Mouse (Mus musculus): ENCODE measurements at regions not wholly inside any gene's neighbourhood (a gene's known extent, or its start where the extent isn't known, plus 50 kb on each side); places are given as distances from the start of the nearest gene placed in this dataset.
A peak's percentile ranks its signal among the peaks of the same experiment; 100 is the strongest.

GRCm38 (mm10) chr5:103304975-103305374 is 93.8 kb upstream of the Mapk10 start:
- no peaks in the 10 kb centered on the region for H3K27me3 ChIP-seq
- WGBS: 93% methylated on average over 1 of the region's 1 CpGs
- ATAC-seq (ENCODE audit: low FRiP score): no peak

GRCm38 (mm10) chr5:103302744-103303143 is 91.6 kb upstream of the Mapk10 start:
- Histone ChIP-seq H3K9me3 (replicated peaks) (no peaks in the 10 kb centered on the region), H3K4me1 (no peaks in the 10 kb centered on the region), H3K4me3 (no peak overlapping the region), H3K4me2 (replicated peaks) (no peak overlapping the region), H3K9ac (no peak overlapping the region), H3K27me3 (no peaks in the 10 kb centered on the region), H3K27ac (no peak overlapping the region), H3K36me3 (no peaks in the 10 kb centered on the region)
- ATAC-seq (ENCODE audit: low FRiP score): no peak
- 93% methylated on average over 10 of the region's 10 CpGs for WGBS

More at GRCm38 (mm10) chr5:103304975-103305374, 93.8 kb upstream of the Mapk10 start:
- H3K27ac ChIP-seq: no peak overlapping the region
- H3K36me3 ChIP-seq: no peaks in the 10 kb centered on the region
- no peaks in the 10 kb centered on the region for H3K9me3 ChIP-seq (replicated peaks)
- H3K4me1 ChIP-seq: peaks cover 1% of the 10 kb centered on the region
- no peak overlapping the region for H3K9ac ChIP-seq
- H3K4me2 ChIP-seq (replicated peaks): no peak overlapping the region
- no peak overlapping the region for H3K4me3 ChIP-seq

GRCm38 (mm10) chr5:103301303-103301702 is 90.2 kb upstream of the Mapk10 start:
- ATAC-seq (ENCODE audit: low FRiP score): no peak
- Histone ChIP-seq H3K4me2 (replicated peaks) (no peak overlapping the region), H3K4me1 (no peaks in the 10 kb centered on the region), H3K36me3 (no peaks in the 10 kb centered on the region), H3K9me3 (replicated peaks) (no peaks in the 10 kb centered on the region; the same call in 1 of the 2 replicates), H3K27me3 (no peaks in the 10 kb centered on the region), H3K27ac (no peak overlapping the region), H3K9ac (no peak overlapping the region), H3K4me3 (no peak overlapping the region)
- WGBS: 72% methylated on average over 3 of the region's 3 CpGs

GRCm38 (mm10) chr5:103293953-103294352 is 82.8 kb upstream of the Mapk10 start:
- H3K4me1 ChIP-seq: no peaks in the 10 kb centered on the region
- no peaks in the 10 kb centered on the region; the same call in 1 of the 2 replicates for H3K9me3 ChIP-seq (replicated peaks)
- H3K9ac ChIP-seq: no peak overlapping the region
- ATAC-seq (ENCODE audit: low FRiP score): no peak
- H3K27me3 ChIP-seq: no peaks in the 10 kb centered on the region
- no peak overlapping the region for H3K4me3 ChIP-seq
- peak overlapping the region; percentile 35; the same call in 1 of the 2 replicates for H3K27ac ChIP-seq
- no peak overlapping the region for H3K4me2 ChIP-seq (replicated peaks)
- H3K36me3 ChIP-seq: no peaks in the 10 kb centered on the region
- 86% methylated on average over 3 of the region's 3 CpGs for WGBS

- Histone ChIP-seq H3K4me1 (no peaks in the 10 kb centered on the region), H3K4me3 (no peak overlapping the region), H3K9ac (no peak overlapping the region), H3K36me3 (no peaks in the 10 kb centered on the region), H3K9me3 (replicated peaks) (no peaks in the 10 kb centered on the region), H3K27ac (no peak overlapping the region), H3K4me2 (replicated peaks) (no peak overlapping the region), H3K27me3 (no peaks in the 10 kb centered on the region)
- WGBS: 89% methylated on average over 9 of the region's 9 CpGs
- ATAC-seq (ENCODE audit: low FRiP score): no peak
Observed at GRCm38 (mm10) chr5:103291691-103292090, 80.6 kb upstream of the Mapk10 start.

- no peak overlapping the region for H3K4me2 ChIP-seq (replicated peaks)
- ATAC-seq (ENCODE audit: low FRiP score): no peak
- WGBS: 93% methylated on average over 8 of the region's 8 CpGs
- H3K27ac ChIP-seq: no peak overlapping the region
- no peak overlapping the region for H3K9ac ChIP-seq
- H3K27me3 ChIP-seq: no peaks in the 10 kb centered on the region
- no peak overlapping the region for H3K4me3 ChIP-seq
- H3K9me3 ChIP-seq (replicated peaks): no peaks in the 10 kb centered on the region
- no peaks in the 10 kb centered on the region for H3K36me3 ChIP-seq
- no peaks in the 10 kb centered on the region for H3K4me1 ChIP-seq
Observed at GRCm38 (mm10) chr5:103291219-103291618, 80.1 kb upstream of the Mapk10 start.

- no peak overlapping the region for H3K27ac ChIP-seq
- H3K4me1 ChIP-seq: no peaks in the 10 kb centered on the region
- H3K4me3 ChIP-seq: no peak overlapping the region
- no peak overlapping the region for H3K9ac ChIP-seq
- H3K27me3 ChIP-seq: no peaks in the 10 kb centered on the region
- ATAC-seq (ENCODE audit: low FRiP score): no peak
- H3K36me3 ChIP-seq: no peaks in the 10 kb centered on the region
- 87% methylated on average over 6 of the region's 6 CpGs for WGBS
- no peak overlapping the region for H3K4me2 ChIP-seq (replicated peaks)
- no peaks in the 10 kb centered on the region for H3K9me3 ChIP-seq (replicated peaks)
Observed at GRCm38 (mm10) chr5:103269206-103269605, 58.1 kb upstream of the Mapk10 start.

GRCm38 (mm10) chr5:103264903-103265302 is 53.8 kb upstream of the Mapk10 start:
- no peak overlapping the region for H3K4me2 ChIP-seq (replicated peaks)
- H3K4me3 ChIP-seq: no peak overlapping the region
- WGBS: 94% methylated on average over 2 of the region's 2 CpGs

GRCm38 (mm10) chr5:103261406-103261805 is 50.3 kb upstream of the Mapk10 start:
- Histone ChIP-seq H3K27me3 (no peaks in the 10 kb centered on the region), H3K9ac (no peak overlapping the region), H3K4me2 (replicated peaks) (no peak overlapping the region), H3K9me3 (replicated peaks) (no peaks in the 10 kb centered on the region), H3K4me1 (no peaks in the 10 kb centered on the region), H3K27ac (no peak overlapping the region), H3K36me3 (no peaks in the 10 kb centered on the region), H3K4me3 (no peak overlapping the region)
- no peak for ATAC-seq (ENCODE audit: low FRiP score)
- 90% methylated on average over 10 of the region's 10 CpGs for WGBS

More at GRCm38 (mm10) chr5:103264903-103265302, 53.8 kb upstream of the Mapk10 start:
- Histone ChIP-seq H3K27me3 (no peaks in the 10 kb centered on the region), H3K36me3 (no peaks in the 10 kb centered on the region), H3K9me3 (replicated peaks) (no peaks in the 10 kb centered on the region), H3K9ac (no peak overlapping the region), H3K27ac (no peak overlapping the region), H3K4me1 (no peaks in the 10 kb centered on the region)
- no peak for ATAC-seq (ENCODE audit: low FRiP score)
